Mouse (Mus musculus): Measurements from ENCODE around the gene Vsx1. TPM values are rescaled to one million over a fixed set of nuclear protein-coding genes. Genes with fewer than 3 reads are reported as not detected.

Vsx1 gene
- not detected in 2 replicates for polyA plus RNA-seq (2015; fragmentation: Nextera tagmentation; extraction: Ambion mirVana)

DNA sequence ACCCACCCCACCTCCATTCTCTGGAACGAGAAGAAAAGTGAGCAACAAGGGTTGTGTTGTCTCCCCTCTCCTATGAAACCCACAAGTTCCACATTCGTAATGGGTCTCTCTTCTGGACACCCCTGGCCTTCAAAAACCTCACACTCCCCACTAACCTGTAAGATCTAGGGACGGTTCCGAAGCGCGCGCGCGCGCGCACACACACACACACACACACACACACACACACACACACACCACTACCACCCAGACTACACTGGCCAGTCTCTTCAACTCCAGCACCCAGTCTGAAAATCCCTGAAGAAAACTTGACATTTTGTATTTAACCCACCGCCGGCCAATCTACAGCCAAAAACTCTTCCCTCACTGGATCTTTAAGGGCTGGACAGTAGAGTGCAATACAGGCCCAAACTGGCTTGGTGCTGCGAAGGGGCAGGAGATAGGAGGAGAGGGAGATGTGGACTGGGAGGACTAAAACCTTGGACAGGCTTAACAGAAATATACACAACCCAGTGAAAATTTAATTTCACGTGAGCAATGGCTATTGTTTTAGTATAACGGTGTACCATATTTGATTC, at the start of gene Vsx1:
Gene Vsx1 (minus strand): TSS at position 138 of the 578 bp plus-strand sequence.
- Histone ChIP-seq H3K36me3 (ENCODE audit: insufficient read depth, low read length) (no peaks in the 10 kb centered on the region), H3K9ac (ENCODE audit: low read depth, low read length) (no peak within 1 kb of the TSS), H3K4me3 (replicated peaks; ENCODE audit: low read depth, low read length) (peak within 1 kb of the TSS; percentile 28), H3K27ac (no peak within 1 kb of the TSS), H3K9me3 (replicated peaks; ENCODE audit: low read length) (no peaks in the 10 kb centered on the region), H3K4me2 (ENCODE audit: low read length) (peak within 1 kb of the TSS; percentile 61), H3K4me1 (replicated peaks; ENCODE audit: insufficient read depth, low read length) (no peaks in the 10 kb centered on the region), H3K27me3 (ENCODE audit: insufficient read depth, low read length) (peaks cover 33% of the 10 kb centered on the region)
- DNase-seq (ENCODE audit: low spot score) (no peak), ATAC-seq (replicated peaks; ENCODE audit: low FRiP score, low read depth) (no peak)
- 54% methylated on average over 16 of the region's 16 CpGs for WGBS
- no peak for TF ChIP-seq CTCF (IDR thresholded peaks at IDR 0.05; ENCODE audit: low read depth)

DNA sequence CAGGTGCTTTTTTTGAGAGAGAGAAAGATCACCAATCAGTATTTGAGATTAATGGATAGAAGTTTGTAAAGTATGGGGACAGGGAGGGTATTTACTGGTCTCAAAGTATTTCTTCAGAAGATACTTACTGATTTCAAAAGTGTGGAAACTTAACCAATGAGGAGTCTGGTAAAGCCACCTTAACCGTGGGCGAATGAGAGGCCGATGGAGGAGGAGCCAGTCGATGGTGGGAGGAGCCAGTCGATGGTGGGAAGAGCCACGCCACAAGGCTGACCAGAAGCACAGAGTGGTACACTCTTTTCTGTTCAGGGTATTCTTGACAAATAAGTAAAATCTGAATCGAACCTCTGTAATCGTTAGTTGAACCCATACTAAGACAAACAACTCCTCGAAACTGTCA, 48.7 kb upstream of the Vsx1 start:
- ATAC-seq (replicated peaks; ENCODE audit: low FRiP score, low read depth) (no peak), DNase-seq (ENCODE audit: low spot score) (no peak)
- Histone ChIP-seq H3K9ac (ENCODE audit: low read depth, low read length) (no peak overlapping the region), H3K4me2 (ENCODE audit: low read length) (no peak overlapping the region), H3K4me1 (replicated peaks; ENCODE audit: insufficient read depth, low read length) (no peaks in the 10 kb centered on the region), H3K27me3 (ENCODE audit: insufficient read depth, low read length) (no peaks in the 10 kb centered on the region), H3K9me3 (replicated peaks; ENCODE audit: low read length) (no peaks in the 10 kb centered on the region), H3K27ac (no peak overlapping the region), H3K4me3 (replicated peaks; ENCODE audit: low read depth, low read length) (no peak overlapping the region), H3K36me3 (ENCODE audit: insufficient read depth, low read length) (no peaks in the 10 kb centered on the region)
- no peak for TF ChIP-seq CTCF (IDR thresholded peaks at IDR 0.05; ENCODE audit: low read depth)
- 83% methylated on average over 9 of the region's 9 CpGs for WGBS

DNA sequence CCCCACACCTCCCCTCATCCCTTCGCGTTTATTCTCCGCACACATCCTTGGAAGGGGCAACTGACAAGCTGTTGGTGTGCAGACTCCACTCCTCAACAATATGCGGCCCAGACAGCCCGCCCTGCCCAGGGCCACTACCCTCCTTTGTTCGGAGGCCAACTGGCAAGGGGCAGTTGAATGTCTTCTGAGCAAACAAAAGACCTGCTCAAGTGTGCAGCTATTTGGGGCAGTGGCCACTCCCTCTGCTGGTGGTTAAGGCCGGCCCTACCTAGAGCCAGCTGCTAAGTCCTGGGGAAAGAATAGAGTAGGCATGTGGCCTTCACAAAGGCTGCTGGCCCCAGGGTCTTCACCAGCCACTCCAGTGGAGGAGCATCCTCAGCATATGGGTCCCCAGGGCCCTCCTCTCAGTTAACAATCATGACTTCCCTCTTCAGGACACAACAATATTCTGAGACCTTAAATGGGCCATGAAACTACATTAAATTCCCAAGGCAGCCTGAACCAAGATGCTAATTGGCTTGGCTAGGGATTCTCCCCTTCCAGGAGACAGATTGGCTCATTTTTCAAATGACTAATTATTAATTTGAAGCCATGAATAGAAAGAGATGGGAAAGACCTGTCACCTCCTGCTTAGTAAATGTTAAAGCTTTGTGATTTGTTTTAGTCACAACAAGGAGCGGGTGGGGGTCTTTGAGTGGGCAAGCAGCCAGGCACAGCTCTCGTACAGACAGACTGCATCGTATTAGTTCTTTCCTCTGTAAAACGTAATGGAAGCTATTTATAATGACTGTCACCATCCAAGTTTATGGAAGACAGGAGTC, 46.8 kb upstream of the Vsx1 start:
- no peak; the same call in 1 of the 2 replicates for TF ChIP-seq CTCF (IDR thresholded peaks at IDR 0.05; ENCODE audit: low read depth)
- no peaks in the 10 kb centered on the region for H3K9me3 ChIP-seq (replicated peaks; ENCODE audit: low read length)
- 60% methylated on average over 11 of the region's 11 CpGs for WGBS
- H3K27me3 ChIP-seq (ENCODE audit: insufficient read depth, low read length): no peaks in the 10 kb centered on the region
- DNase-seq (ENCODE audit: low spot score) (no peak), ATAC-seq (replicated peaks; ENCODE audit: low FRiP score, low read depth) (no peak)
- no peak overlapping the region for H3K27ac ChIP-seq
- H3K4me2 ChIP-seq (ENCODE audit: low read length): no peak overlapping the region
- H3K36me3 ChIP-seq (ENCODE audit: insufficient read depth, low read length): no peaks in the 10 kb centered on the region
- no peaks in the 10 kb centered on the region for H3K4me1 ChIP-seq (replicated peaks; ENCODE audit: insufficient read depth, low read length)
- H3K4me3 ChIP-seq (replicated peaks; ENCODE audit: low read depth, low read length): no peak overlapping the region
- H3K9ac ChIP-seq (ENCODE audit: low read depth, low read length): no peak overlapping the region

DNA sequence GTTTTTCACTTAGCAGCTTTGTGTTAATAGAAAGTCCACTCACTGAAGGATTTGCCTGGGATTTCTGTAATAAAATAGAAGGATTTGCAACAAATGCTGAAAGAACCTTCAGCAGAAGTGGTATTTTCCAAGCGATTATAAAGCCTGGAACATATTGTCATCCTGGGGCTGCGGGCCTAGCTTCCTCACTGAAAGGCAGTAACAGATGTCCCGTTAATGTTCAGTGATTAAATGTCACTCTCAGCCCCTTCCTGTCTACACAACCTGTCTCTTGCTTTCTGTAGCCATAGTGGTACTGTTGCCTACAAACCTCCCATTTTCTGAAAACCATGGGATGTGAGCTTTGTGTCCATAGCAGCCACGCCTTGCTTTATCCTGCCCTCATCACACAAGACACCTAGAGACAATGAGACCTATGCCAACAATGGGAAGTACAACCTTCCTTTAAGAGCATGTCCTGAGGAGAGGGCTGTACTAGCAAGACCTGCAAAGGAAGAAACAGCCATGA, 23.1 kb upstream of the Vsx1 start:
- no peak for TF ChIP-seq CTCF (IDR thresholded peaks at IDR 0.05; ENCODE audit: low read depth)
- Histone ChIP-seq H3K9me3 (replicated peaks; ENCODE audit: low read length) (no peaks in the 10 kb centered on the region), H3K27me3 (ENCODE audit: insufficient read depth, low read length) (no peaks in the 10 kb centered on the region), H3K4me2 (ENCODE audit: low read length) (no peak overlapping the region), H3K4me3 (replicated peaks; ENCODE audit: low read depth, low read length) (no peak overlapping the region), H3K36me3 (ENCODE audit: insufficient read depth, low read length) (no peaks in the 10 kb centered on the region), H3K9ac (ENCODE audit: low read depth, low read length) (no peak overlapping the region), H3K27ac (no peak overlapping the region), H3K4me1 (replicated peaks; ENCODE audit: insufficient read depth, low read length) (no peaks in the 10 kb centered on the region)
- 75% methylated on average over 4 of the region's 4 CpGs for whole genome bisulfite sequencing
- no peak for DNase-seq (ENCODE audit: low spot score)
- no peak for ATAC-seq (replicated peaks; ENCODE audit: low FRiP score, low read depth)

DNA sequence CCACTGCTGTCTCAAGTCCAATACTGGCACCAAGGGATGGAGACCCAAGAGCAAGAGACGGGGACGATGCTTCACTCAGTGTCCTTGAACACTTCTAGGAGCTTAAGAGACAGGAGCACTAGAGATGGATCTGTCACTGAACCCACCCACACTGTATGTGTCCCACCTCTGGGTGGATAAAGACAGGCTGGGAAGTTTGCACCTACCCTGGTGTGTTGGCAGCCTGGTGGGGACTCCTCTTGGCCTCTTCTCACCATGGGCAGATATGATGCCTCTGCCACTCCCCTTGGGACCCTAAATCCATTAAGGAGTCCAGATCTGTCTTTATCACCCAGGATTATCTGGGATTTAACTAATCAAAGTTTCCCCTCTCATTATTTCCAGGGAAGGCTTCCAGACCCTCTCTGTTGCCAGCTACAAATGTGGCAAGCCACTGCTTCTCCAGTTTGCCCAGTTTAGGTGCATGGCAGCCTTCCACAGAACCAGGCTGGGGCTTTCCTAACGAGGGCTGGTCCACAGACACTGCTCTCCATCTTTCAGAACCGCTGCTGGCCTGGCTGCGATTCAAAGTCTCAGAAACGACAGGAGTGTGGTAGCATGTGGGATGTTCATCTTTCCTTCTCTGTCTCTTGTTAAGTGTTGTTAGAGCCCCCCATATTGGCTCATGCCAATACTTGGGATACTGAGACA, 2.5 kb upstream of the Vsx1 start:
- ATAC-seq (replicated peaks; ENCODE audit: low FRiP score, low read depth) (no peak), DNase-seq (ENCODE audit: low spot score) (no peak)
- no peak for TF ChIP-seq CTCF (IDR thresholded peaks at IDR 0.05; ENCODE audit: low read depth)
- Histone ChIP-seq H3K9me3 (replicated peaks; ENCODE audit: low read length) (no peaks in the 10 kb centered on the region), H3K4me3 (replicated peaks; ENCODE audit: low read depth, low read length) (no peak overlapping the region), H3K4me2 (ENCODE audit: low read length) (no peak overlapping the region), H3K27me3 (ENCODE audit: insufficient read depth, low read length) (peaks cover 26% of the 10 kb centered on the region), H3K27ac (no peak overlapping the region), H3K9ac (ENCODE audit: low read depth, low read length) (no peak overlapping the region), H3K4me1 (replicated peaks; ENCODE audit: insufficient read depth, low read length) (no peaks in the 10 kb centered on the region), H3K36me3 (ENCODE audit: insufficient read depth, low read length) (no peaks in the 10 kb centered on the region)
- 71% methylated on average over 6 of the region's 6 CpGs for WGBS

DNA sequence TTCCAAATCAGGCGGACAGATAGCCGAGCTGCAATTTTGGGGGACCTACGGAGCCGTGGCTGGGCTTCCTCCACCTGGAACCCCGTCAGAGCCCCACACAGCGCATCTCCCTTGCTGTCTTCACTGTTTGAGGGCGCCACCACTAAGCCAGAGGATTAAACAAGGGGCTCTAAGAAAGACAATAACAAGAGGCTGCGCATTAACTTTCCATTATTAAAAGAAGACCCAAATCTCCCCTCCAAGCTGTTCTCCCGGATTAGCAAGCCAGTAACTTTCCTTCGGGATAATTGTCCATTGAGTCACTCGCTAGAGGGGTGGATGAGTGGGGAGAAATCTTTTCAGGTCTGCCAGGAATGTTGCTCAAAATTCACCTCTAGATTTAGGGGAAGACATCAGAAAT, 1.1 kb upstream of the Vsx1 start:
- Histone ChIP-seq H3K4me1 (replicated peaks; ENCODE audit: insufficient read depth, low read length) (no peaks in the 10 kb centered on the region), H3K4me3 (replicated peaks; ENCODE audit: low read depth, low read length) (no peak overlapping the region), H3K27me3 (ENCODE audit: insufficient read depth, low read length) (peaks cover 33% of the 10 kb centered on the region), H3K4me2 (ENCODE audit: low read length) (no peak overlapping the region), H3K9ac (ENCODE audit: low read depth, low read length) (no peak overlapping the region), H3K36me3 (ENCODE audit: insufficient read depth, low read length) (no peaks in the 10 kb centered on the region), H3K9me3 (replicated peaks; ENCODE audit: low read length) (no peaks in the 10 kb centered on the region), H3K27ac (no peak overlapping the region)
- DNase-seq (ENCODE audit: low spot score) (no peak), ATAC-seq (replicated peaks; ENCODE audit: low FRiP score, low read depth) (no peak)
- 13% methylated on average over 11 of the region's 11 CpGs for WGBS
- TF ChIP-seq CTCF (IDR thresholded peaks at IDR 0.05; ENCODE audit: low read depth): no peak
